Mouse (Mus musculus) heart, embryonic 11.5 days (tissue): ENCODE data around the gene Ufsp2. TPM values are rescaled to one million over a fixed set of nuclear protein-coding genes. Genes with fewer than 3 reads are reported as not detected.

Source experiments
- ATAC-seq: fragments of 200-750 bp; cut with Nextera tagmentation; replicated peaks from 2 replicates; pipeline ENCODE4 v1.8.0; 2017; ENCODE audit warnings: moderate library complexity; ENCODE audit not compliant: insufficient number of reproducible peaks, low FRiP score, low TSS enrichment
- H3K27ac ChIP-seq: fragments of 300-500 bp; sonication (generic); 2 replicates; pipeline ENCODE4 v1.5.1; 2014; ENCODE audit warnings: mild to moderate bottlenecking, low read depth, low read length
- H3K27me3 ChIP-seq: fragments of 300-500 bp; sonication (generic); 2 replicates; pipeline ENCODE4 v1.6.1; 2014; ENCODE audit warnings: mild to moderate bottlenecking, low read length, mixed read lengths; ENCODE audit not compliant: control insufficient read depth, insufficient read depth
- H3K36me3 ChIP-seq: fragments of 300-500 bp; sonication (generic); 2 replicates; pipeline ENCODE4 v1.6.1; 2014; ENCODE audit warnings: mild to moderate bottlenecking, low read length, moderate library complexity, mixed read lengths; ENCODE audit not compliant: control insufficient read depth, insufficient read depth
- H3K4me1 ChIP-seq: fragments of 300-500 bp; sonication (generic); 2 replicates; pipeline ENCODE4 v1.6.1; 2014; ENCODE audit warnings: low read length; ENCODE audit not compliant: control insufficient read depth, insufficient read depth
- H3K4me2 ChIP-seq: fragments of 300-500 bp; sonication (generic); 2 replicates; pipeline ENCODE4 v1.6.1; 2014; ENCODE audit warnings: mild to moderate bottlenecking, moderate library complexity
- H3K4me3 ChIP-seq: fragments of 300-500 bp; sonication (generic); 2 replicates; pipeline ENCODE4 v1.5.1; 2014; ENCODE audit warnings: low read depth, low read length
- H3K9ac ChIP-seq: fragments of 300-500 bp; sonication (generic); 2 replicates; pipeline ENCODE4 v1.6.1; 2014; ENCODE audit warnings: mild to moderate bottlenecking, low read depth, low read length, moderate library complexity
- H3K9me3 ChIP-seq: fragments of 300-500 bp; sonication (generic); replicated peaks from 2 replicates; pipeline ENCODE4 v1.6.1; 2016; ENCODE audit warnings: low read length; ENCODE audit not compliant: control insufficient read depth
- WGBS: fragments of 180-500 bp; shearing (Covaris S2); extraction: QIAGEN DNeasy Blood & Tissue Kit; methylation state at CpG from one replicate; pipeline ENCODE4 v1.1.7; 2014; ENCODE audit not compliant: insufficient replicate concordance; 5-methylcytosine and 5-hydroxymethylcytosine counted together
- polyA plus RNA-seq: library from polyadenylated mRNA; unstranded; fragments of >200 nt; fragmentation: Nextera tagmentation; extraction: Ambion mirVana; gene quantifications from 2 replicates; pipeline ENCODE4 v1.2.1, GENCODE M21; 2014

The Ufsp2 gene
- polyA plus RNA-seq, 1 experiment from 2014 or later: 62.0 TPM

DNA sequence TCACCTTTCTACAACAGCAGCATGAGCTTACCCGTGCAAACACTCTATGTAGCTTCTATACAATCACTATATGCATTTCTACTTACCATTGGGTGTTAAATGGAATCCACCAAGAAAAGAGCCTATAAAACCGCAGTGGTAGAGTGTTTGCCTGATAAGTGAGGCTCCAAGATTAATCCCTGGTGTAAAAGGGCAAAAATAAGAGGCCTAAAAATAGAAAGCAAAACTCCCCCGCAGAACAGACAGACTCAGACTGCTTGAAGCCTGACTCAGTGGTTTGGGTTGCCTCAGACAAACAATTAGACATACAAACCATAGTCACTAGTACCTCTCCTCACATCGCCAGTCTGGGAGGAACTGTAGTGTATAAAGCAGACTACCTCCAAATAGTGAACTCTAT, 30.3 kb downstream of the Ufsp2 start, which contains the start of gene Ankrd37:
Gene Ankrd37 (minus strand): TSS at position 112 of the 400 bp plus-strand sequence.
- ATAC-seq: no peak
- Histone ChIP-seq H3K4me1 (peaks cover 11% of the 10 kb centered on the region), H3K27me3 (no peaks in the 10 kb centered on the region), H3K9ac (0 out of 2 replicates have a peak within 1 kb of the TSS, but pooled peaks have one; percentile 30), H3K27ac (peak within 1 kb of the TSS; percentile 54), H3K4me3 (no peak within 1 kb of the TSS), H3K4me2 (peak within 1 kb of the TSS; percentile 3), H3K9me3 (no peaks in the 10 kb centered on the region), H3K36me3 (no peaks in the 10 kb centered on the region)
- WGBS: 39% methylated on average over 4 of the region's 4 CpGs

- no peak overlapping the region for H3K4me3 ChIP-seq
- peaks cover 17% of the 10 kb centered on the region; the same call in 1 of the 2 replicates for H3K4me1 ChIP-seq
- no peak overlapping the region for H3K9ac ChIP-seq
- no peak overlapping the region for H3K27ac ChIP-seq
- no peak overlapping the region for H3K4me2 ChIP-seq
- ATAC-seq: no peak
- WGBS: 80% methylated on average over 3 of the region's 3 CpGs
- H3K27me3 ChIP-seq: no peaks in the 10 kb centered on the region
- H3K9me3 ChIP-seq: no peaks in the 10 kb centered on the region
- H3K36me3 ChIP-seq: no peaks in the 10 kb centered on the region
Measured at GRCm38 (mm10) chr8:46007050-46007672, 31.8 kb downstream of the Ufsp2 start.

GRCm38 (mm10) chr8:46010306-46010705, 35.0 kb downstream of the Ufsp2 start:
- Histone ChIP-seq H3K36me3 (no peaks in the 10 kb centered on the region), H3K4me3 (0 out of 2 replicates have a peak overlapping the region, but pooled peaks have one; percentile 14)

DNA sequence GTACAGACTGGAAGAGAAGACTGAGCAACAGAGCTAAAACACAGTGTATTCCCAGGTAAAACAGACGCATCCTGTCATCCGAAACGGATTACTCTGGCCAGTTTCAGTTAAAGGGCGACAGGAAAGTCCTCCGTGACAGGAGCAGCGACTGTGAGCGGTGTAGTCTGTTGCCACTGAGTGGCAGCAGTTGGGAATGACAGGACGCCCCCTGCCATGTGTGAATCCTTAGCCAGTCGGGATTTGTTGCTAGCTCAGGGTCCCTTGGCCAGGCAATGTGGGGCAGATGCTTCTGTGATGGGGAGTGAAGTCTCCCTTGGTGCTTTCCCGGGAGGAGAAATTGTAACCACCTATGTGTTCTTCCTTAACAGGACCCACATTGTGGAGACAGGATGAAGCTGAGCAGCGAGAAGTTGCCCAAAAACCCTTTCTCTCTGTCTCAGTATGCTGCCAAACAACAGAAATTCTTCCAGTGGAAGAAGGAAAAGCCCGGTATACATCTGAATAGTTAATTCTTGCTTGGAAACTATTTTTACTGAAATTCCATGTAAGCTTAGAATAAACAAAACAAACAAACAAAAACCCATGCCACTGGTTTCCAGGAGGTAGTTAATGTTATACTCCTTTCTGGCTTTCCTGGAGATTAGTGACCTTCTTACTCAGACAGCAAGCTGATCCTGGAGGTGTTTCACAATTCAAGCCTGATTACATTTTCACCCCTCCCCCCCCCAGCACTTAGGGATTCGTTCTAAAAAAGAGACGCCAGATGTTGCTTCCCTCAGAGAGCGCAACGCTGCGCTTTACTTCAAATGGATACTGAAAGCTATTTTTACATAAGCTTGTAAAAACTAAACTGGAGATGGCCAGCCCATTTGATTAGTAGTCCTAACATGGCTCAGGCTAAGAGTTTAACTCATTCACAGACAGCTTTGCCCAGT, 35.7 kb downstream of the Ufsp2 start:
- H3K27ac ChIP-seq: peak overlapping the region; percentile 42; the same call in 1 of the 2 replicates
- WGBS: 10% methylated on average over 17 of the region's 17 CpGs
- H3K9ac ChIP-seq: peak overlapping the region; percentile 56

More at GRCm38 (mm10) chr8:46010306-46010705, 35.0 kb downstream of the Ufsp2 start:
- Histone ChIP-seq H3K9me3 (no peaks in the 10 kb centered on the region), H3K4me1 (peaks cover 17% of the 10 kb centered on the region; the same call in 1 of the 2 replicates), H3K9ac (peak overlapping the region; percentile 56), H3K4me2 (peak overlapping the region; percentile 60), H3K27me3 (no peaks in the 10 kb centered on the region), H3K27ac (peak overlapping the region; percentile 42; the same call in 1 of the 2 replicates)
- 53% methylated on average over 2 of the region's 2 CpGs for WGBS
- ATAC-seq: peak; percentile 10; the same call in 1 of the 2 replicates

DNA sequence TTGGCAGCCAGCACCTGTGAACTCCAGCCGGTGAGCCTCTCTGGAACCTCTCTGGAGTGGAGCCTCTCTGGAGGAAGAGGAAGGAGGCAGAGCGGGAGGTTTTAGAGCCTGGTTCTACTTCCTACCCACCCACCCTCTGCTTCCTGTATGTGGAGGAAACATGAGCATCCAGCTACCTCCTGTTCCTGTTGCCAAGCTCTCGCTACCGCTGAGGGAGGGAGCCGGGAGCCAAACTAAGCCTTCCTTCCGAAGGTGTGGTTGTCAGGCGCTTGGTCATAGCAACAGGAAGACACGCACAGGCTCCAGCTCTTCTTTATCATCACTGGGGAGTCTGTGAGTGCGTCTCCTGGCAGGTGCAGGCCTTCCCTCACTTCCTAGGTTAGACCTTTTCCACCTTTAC, 46.9 kb downstream of the Ufsp2 start:
- Histone ChIP-seq H3K4me1 (0 out of 2 replicates have a peak, but pooled peaks cover 6% of the 10 kb centered on the region), H3K27ac (no peak overlapping the region), H3K4me3 (no peak overlapping the region), H3K4me2 (no peak overlapping the region), H3K36me3 (no peaks in the 10 kb centered on the region), H3K9ac (no peak overlapping the region), H3K9me3 (no peaks in the 10 kb centered on the region), H3K27me3 (no peaks in the 10 kb centered on the region)
- WGBS: 77% methylated on average over 9 of the region's 9 CpGs
- ATAC-seq: no peak

More for the DNA sequence above, 35.7 kb downstream of the Ufsp2 start:
- Histone ChIP-seq H3K36me3 (no peaks in the 10 kb centered on the region), H3K4me3 (peak overlapping the region; percentile 16; the same call in 1 of the 2 replicates), H3K4me2 (peak overlapping the region; percentile 60), H3K4me1 (peaks cover 10% of the 10 kb centered on the region; the same call in 1 of the 2 replicates), H3K27me3 (no peaks in the 10 kb centered on the region), H3K9me3 (no peaks in the 10 kb centered on the region)
- ATAC-seq: peak; percentile 68; the same call in 1 of the 2 replicates

GRCm38 (mm10) chr8:46022758-46023157, 47.4 kb downstream of the Ufsp2 start:
- 89% methylated on average over 9 of the region's 9 CpGs for WGBS
- Histone ChIP-seq H3K27ac (no peak overlapping the region), H3K4me2 (no peak overlapping the region), H3K27me3 (no peaks in the 10 kb centered on the region), H3K4me3 (no peak overlapping the region), H3K9me3 (no peaks in the 10 kb centered on the region), H3K9ac (no peak overlapping the region), H3K36me3 (no peaks in the 10 kb centered on the region), H3K4me1 (0 out of 2 replicates have a peak, but pooled peaks cover 6% of the 10 kb centered on the region)
- no peak for ATAC-seq

- H3K27me3 ChIP-seq: no peaks in the 10 kb centered on the region
- H3K36me3 ChIP-seq: no peaks in the 10 kb centered on the region
- 42% methylated on average over 4 of the region's 4 CpGs for WGBS
- H3K4me1 ChIP-seq: 0 out of 2 replicates have a peak, but pooled peaks cover 6% of the 10 kb centered on the region
- no peak for ATAC-seq
- H3K9me3 ChIP-seq: no peaks in the 10 kb centered on the region
- H3K4me2 ChIP-seq: no peak overlapping the region
- H3K4me3 ChIP-seq: no peak overlapping the region
- no peak overlapping the region for H3K9ac ChIP-seq
- no peak overlapping the region for H3K27ac ChIP-seq
Measured at GRCm38 (mm10) chr8:46024392-46024791, 49.1 kb downstream of the Ufsp2 start.

- no peak for ATAC-seq
Measured at GRCm38 (mm10) chr8:46036217-46036616, 60.9 kb downstream of the Ufsp2 start.

More at GRCm38 (mm10) chr8:46036217-46036616, 60.9 kb downstream of the Ufsp2 start:
- Histone ChIP-seq H3K36me3 (0 out of 2 replicates have a peak, but pooled peaks cover 4% of the 10 kb centered on the region), H3K4me1 (peaks cover 6% of the 10 kb centered on the region; the same call in 1 of the 2 replicates), H3K4me2 (no peak overlapping the region), H3K4me3 (no peak overlapping the region), H3K27ac (no peak overlapping the region), H3K9me3 (no peaks in the 10 kb centered on the region), H3K9ac (no peak overlapping the region), H3K27me3 (no peaks in the 10 kb centered on the region)
- 75% methylated on average over 11 of the region's 11 CpGs for WGBS
